Mouse (Mus musculus) bone marrow, adult 2 months (tissue): ENCODE measurements at regions not wholly inside any gene's neighbourhood (a gene's known extent, or its start where the extent isn't known, plus 50 kb on each side); places are given as distances from the start of the nearest gene placed in this dataset.

Source experiments
- CTCF ChIP-seq: fragments of 200-500 bp; IDR thresholded peaks from 2 replicates; pipeline ENCODE4 v1.5.1; 2011; ENCODE audit warnings: low read length, control low read depth; ENCODE audit not compliant: control insufficient read depth, insufficient read depth
- POLR2A ChIP-seq: fragments of 200-500 bp; IDR thresholded peaks from 2 replicates; pipeline ENCODE4 v1.6.1; 2011; ENCODE audit warnings: low read depth, mild to moderate bottlenecking, control low read depth, low read length, borderline replicate concordance; ENCODE audit not compliant: control insufficient read depth

GRCm38 (mm10) chr14:25406059-25406458, 52.9 kb upstream of the Zmiz1 start:
- TF ChIP-seq CTCF (no peak), POLR2A (no peak)
